Mouse (Mus musculus) ovary, postnatal 36 days (tissue): ENCODE measurements at regions not wholly inside any gene's neighbourhood (a gene's known extent, or its start where the extent isn't known, plus 50 kb on each side); places are given as distances from the start of the nearest gene placed in this dataset.

Experiments used
- DNase-seq: peaks from one replicate; pipeline ENCODE4 v3.0.0; 2022; ENCODE audit warnings: low spot score, mixed read lengths

- no peak for DNase-seq
Observed at GRCm38 (mm10) chr1:190639846-190640245, 271.7 kb downstream of the Rps6kc1 start.

GRCm38 (mm10) chr1:190634935-190635334 lies 276.6 kb downstream of the Rps6kc1 start:
- DNase-seq, result no peak

- DNase-seq, result no peak
Observed at GRCm38 (mm10) chr1:190631641-190632040, 279.9 kb downstream of the Rps6kc1 start.

GRCm38 (mm10) chr1:190630193-190630592 lies 281.4 kb downstream of the Rps6kc1 start:
- DNase-seq, result no peak

GRCm38 (mm10) chr1:190623916-190624315 lies 287.7 kb downstream of the Rps6kc1 start:
- DNase-seq, result no peak

GRCm38 (mm10) chr1:190600425-190600824 lies 311.1 kb downstream of the Rps6kc1 start:
- DNase-seq, result no peak

GRCm38 (mm10) chr1:190599622-190600021 lies 311.9 kb downstream of the Rps6kc1 start:
- no peak for DNase-seq

- no peak for DNase-seq
Observed at GRCm38 (mm10) chr1:190596209-190596608, 315.4 kb downstream of the Rps6kc1 start.

GRCm38 (mm10) chr1:190591621-190592020 lies 319.9 kb downstream of the Rps6kc1 start:
- DNase-seq, result no peak

GRCm38 (mm10) chr1:190589586-190589985 lies 322.0 kb downstream of the Rps6kc1 start:
- no peak for DNase-seq

GRCm38 (mm10) chr1:190583272-190583671 lies 328.3 kb downstream of the Rps6kc1 start:
- no peak for DNase-seq

- DNase-seq, result no peak
Observed at GRCm38 (mm10) chr1:190580653-190581052, 330.9 kb downstream of the Rps6kc1 start.

- no peak for DNase-seq
Observed at GRCm38 (mm10) chr1:190570981-190571380, 340.6 kb downstream of the Rps6kc1 start.

GRCm38 (mm10) chr1:190570563-190570962 lies 341.0 kb downstream of the Rps6kc1 start:
- no peak for DNase-seq

- DNase-seq, result no peak
Observed at GRCm38 (mm10) chr1:190566744-190567143, 344.8 kb downstream of the Rps6kc1 start.

- DNase-seq, result no peak
Observed at GRCm38 (mm10) chr1:190562865-190563457, 348.6 kb downstream of the Rps6kc1 start.

GRCm38 (mm10) chr1:190560086-190560485 lies 351.5 kb downstream of the Rps6kc1 start:
- no peak for DNase-seq

GRCm38 (mm10) chr1:190541892-190542291 lies 369.7 kb downstream of the Rps6kc1 start:
- no peak for DNase-seq

- DNase-seq, result no peak
Observed at GRCm38 (mm10) chr1:190532879-190533676, 362.6 kb upstream of the Prox1 start.

GRCm38 (mm10) chr1:190531224-190531623 lies 360.7 kb upstream of the Prox1 start:
- DNase-seq, result no peak

GRCm38 (mm10) chr1:190530079-190530478 lies 359.6 kb upstream of the Prox1 start:
- no peak for DNase-seq

GRCm38 (mm10) chr1:190527545-190528137 lies 357.1 kb upstream of the Prox1 start:
- no peak for DNase-seq

GRCm38 (mm10) chr1:190526634-190527033 lies 356.1 kb upstream of the Prox1 start:
- DNase-seq, result no peak
